Mouse (Mus musculus) layer of hippocampus, postnatal 10 days (tissue): ENCODE measurements around the gene Cox10. TPM values are rescaled to one million over a fixed set of nuclear protein-coding genes. Genes with fewer than 3 reads are reported as not detected.
A peak's percentile ranks its signal among the peaks of the same experiment; 100 is the strongest.

ENCODE experiments used
- DNase-seq, 2 experiments: peaks; one replicate each; pipeline ENCODE4 v3.0.0; 2021; ENCODE audit warnings: low spot score in 2 of 2
- total RNA-seq, 2 experiments: library from RNA; stranded (reverse); gene quantifications; 2 replicates each; pipeline ENCODE4 v1.2.3; 2021

Gene Cox10
- total RNA-seq, 2 experiments from 2014 or later, result 22.4 to 25.9 TPM

DNA sequence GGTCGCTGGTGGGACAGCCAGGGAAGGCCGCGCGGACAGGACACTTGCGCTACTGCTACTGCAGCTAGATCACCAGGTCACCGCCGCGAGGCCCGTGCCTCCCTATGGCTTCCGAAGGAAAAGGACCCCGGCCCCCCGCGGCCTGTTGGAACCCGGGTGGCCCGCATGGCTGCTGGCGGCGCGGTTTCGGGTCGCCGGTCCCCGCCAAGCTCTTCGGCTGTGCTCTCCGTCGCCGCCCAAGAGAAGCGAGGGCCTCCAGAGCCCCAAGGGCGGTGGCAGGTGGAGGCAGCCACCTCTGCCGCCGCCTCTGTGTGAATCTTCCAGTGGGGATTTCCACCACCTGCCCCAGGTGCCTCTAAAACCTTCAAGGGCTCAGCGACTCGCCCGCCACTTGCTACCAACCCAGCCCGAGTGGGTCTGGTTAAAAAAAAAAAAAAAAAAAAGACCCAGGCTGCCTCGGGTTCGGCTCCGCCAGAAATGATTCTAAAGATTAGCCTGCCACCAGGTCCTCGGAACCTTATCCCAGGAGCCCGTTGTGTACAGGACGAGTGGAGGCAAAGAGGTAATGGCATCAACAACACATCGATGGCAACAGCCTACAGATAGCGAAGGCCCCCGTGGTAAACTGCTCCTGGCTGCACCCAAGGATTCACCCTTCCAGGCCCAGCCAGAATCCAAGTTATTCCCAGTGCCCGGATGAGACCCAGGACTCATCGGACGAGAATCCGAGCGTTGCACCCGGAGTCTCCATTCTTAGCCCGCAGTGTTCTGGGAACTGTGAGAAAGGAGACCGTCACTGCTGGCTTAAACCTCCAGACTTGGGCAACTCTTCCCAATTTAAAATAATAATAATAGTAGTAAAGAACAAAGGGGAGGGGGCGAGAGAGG is 159.8 kb downstream of the Cox10 start:
- no peak for DNase-seq

DNA sequence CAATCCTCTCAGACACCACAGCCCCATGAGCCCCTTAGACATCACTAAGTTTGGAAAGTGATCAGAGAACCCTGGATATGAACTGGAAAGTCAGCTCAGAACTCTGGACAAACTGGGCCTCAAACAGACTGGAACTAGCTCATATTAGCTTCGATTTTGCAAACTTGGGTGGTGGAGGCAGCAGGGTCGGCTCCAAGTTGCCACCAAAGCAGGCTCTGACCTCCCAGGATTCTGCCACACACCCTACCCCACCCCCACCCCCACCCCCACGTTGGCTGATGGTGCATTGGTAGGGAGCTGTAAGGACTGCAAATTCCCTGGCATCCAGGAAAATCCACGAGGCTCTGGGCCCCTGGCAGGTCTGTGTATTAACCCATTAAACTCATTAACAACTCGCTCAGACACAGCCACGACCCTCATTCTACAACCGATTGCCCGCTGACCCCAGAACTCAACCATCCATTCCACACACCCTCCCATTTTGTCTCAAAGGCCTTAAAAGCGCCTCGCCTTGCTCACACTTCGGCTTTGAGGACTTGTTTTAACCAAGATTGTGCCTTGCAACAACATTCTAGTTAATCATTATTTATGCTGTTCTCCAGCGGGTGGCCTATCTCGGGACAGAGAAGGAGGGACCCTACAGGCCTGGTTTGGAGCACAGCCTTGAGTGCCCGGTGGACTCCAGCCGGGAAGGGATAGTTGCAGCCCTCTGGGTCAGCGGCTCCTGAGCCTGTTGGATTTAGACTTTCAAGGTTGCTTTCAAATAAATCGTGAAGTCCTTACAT is 160.8 kb downstream of the Cox10 start:
- DNase-seq, result no peak

DNA sequence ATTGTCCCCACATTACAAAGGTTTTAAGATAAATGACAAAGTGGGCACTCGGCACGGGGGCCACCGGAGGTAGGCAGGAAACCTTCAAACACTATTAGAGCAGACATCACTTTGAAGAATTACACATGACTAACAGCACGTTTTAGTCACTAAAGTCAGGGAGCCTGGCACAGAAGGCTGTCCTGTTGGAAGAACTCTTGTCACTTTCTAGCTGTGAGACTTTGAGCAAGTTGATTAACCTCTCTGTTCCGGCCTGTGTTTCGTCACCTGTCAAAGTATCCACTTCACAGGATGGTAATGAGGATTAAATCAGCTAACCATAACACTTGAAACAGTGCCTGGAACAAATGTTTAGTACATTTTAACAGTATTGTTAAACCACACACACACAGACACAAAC is 161.7 kb downstream of the Cox10 start:
- DNase-seq, result no peak

DNA sequence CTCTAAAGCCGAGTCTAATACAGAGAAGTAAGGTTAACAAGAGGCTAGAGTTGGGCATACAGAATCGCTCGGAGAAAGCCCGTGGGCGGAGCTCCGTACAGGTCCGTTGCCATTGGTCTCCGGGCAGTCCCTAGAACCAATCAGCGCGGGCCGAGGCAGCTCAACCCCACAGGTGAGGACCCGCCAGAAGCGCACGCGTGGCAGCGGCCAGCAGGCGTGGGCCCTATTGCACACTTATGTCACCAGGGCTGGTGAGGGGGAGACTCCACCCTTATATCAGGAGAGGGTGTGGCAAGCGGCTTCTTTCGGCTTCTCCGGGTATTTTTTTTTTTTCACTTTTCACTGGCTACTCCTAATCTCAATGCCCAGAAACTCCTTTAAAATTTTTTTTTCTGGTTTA is 164.9 kb downstream of the Cox10 start:
- peak; percentile 44 to 52 for DNase-seq

DNA sequence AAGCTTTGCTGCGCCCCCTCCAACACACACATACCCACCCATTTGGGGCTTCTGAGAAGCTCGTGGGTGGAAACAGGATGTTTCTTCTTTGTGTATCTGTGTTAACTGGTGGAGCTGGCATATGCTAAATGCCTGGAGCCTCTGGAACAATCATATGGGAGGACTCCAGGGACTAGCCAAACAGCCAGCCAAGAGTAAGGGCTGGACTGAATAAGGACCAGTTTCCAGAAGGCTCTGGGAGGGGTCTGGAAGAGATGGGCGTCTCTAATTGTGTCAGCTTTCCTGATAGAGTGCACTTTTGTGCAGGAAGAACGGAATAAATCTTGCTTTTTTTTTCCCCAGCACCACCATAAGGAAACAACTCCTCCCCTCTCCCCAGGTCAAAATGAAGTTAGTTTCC is 165.3 kb downstream of the Cox10 start:
- DNase-seq, result no peak

Other genes starting within 250 kb of the Cox10 start
- under 1 TPM; 0.39 to 0.74 TPM for gene Hs3st3b1, start 157.2 kb downstream of the Cox10 start, total RNA-seq